Mouse (Mus musculus) embryonic fibroblast, embryonic 13.5 days (primary cell): ENCODE measurements around the gene Dll3.

ENCODE experiments used
- CTCF ChIP-seq: IDR thresholded peaks from 2 replicates; pipeline ENCODE4 v1.5.1; 2011; ENCODE audit warnings: mild to moderate bottlenecking, control low read depth, low read length, moderate library complexity, borderline replicate concordance; ENCODE audit not compliant: insufficient read depth
- POLR2A ChIP-seq: IDR thresholded peaks from 2 replicates; pipeline ENCODE4 v1.6.1; 2011; ENCODE audit warnings: low read depth, mild to moderate bottlenecking, control low read depth, low read length, moderate library complexity

- TF ChIP-seq POLR2A (0 out of 2 replicates have a peak, but pooled peaks have one; percentile 15), CTCF (no peak)
These were observed 33.5 kb downstream of the Dll3 start for GRCm38 (mm10) chr7:28268576-28268975.
